ENCODE assay signal across 24 mouse cellular contexts in genomic region chr8:120208113-120208512, GRCm38 (mm10). TPM values are rescaled to one million over a fixed set of nuclear protein-coding genes. Genes with fewer than 3 reads are reported as not detected.
A peak's percentile ranks its signal among the peaks of the same experiment; 100 is the strongest.
DNase-seq lines count a peak whose midpoint lies in the region; ATAC-seq and TF ChIP-seq lines count a peak whose summit lies in the region.
"Had no signal": no experiment of that assay in that cellular context is flagged by ENCODE, and none has a peak within 500 bp of the region (broad histone marks: within the 10 kb centered on the region; RNA-seq: fewer than 3 reads in every experiment).

No protein-coding gene starts in this region.

- H3K27me3 ChIP-seq in hindbrain, embryonic 13.5 days = 0 out of 2 replicates have a peak, but pooled peaks cover 11% of the 10 kb centered on the region
- no peaks in the 10 kb centered on the region for H3K27me3 ChIP-seq in hindbrain, embryonic 11.5 days (ENCODE audit: control insufficient read depth, insufficient read depth, low read length)
- 0 out of 2 replicates have a peak, but pooled peaks cover 5% of the 10 kb centered on the region for H3K27me3 ChIP-seq in E14TG2a.4 (ENCODE audit: insufficient read depth, low read length)
- H3K27me3 ChIP-seq in embryonic facial prominence, embryonic 14.5 days (replicated peaks; ENCODE audit: control insufficient read depth, insufficient read depth, low read length) = no peaks in the 10 kb centered on the region
- H3K27me3 ChIP-seq: forebrain, embryonic 13.5 days; hindbrain, embryonic 15.5 days; limb, embryonic 12.5 days; midbrain, embryonic 12.5 days had no signal

- H3K4me3 ChIP-seq in hindbrain, embryonic 13.5 days = no peak overlapping the region
- no peak overlapping the region for H3K4me3 ChIP-seq in hindbrain, embryonic 11.5 days (ENCODE audit: low read depth, low read length)
- H3K4me3 ChIP-seq in E14TG2a.4 (replicated peaks; ENCODE audit: low read length) = peak overlapping the region; percentile 37; the same call in 1 of the 2 replicates
- no peak overlapping the region for H3K4me3 ChIP-seq in embryonic facial prominence, embryonic 14.5 days (ENCODE audit: low read depth, low read length)
- H3K4me3 ChIP-seq: forebrain, embryonic 13.5 days; hindbrain, embryonic 15.5 days; limb, embryonic 12.5 days; liver, embryonic 15.5 days; midbrain, embryonic 12.5 days had no signal

- ATAC-seq in hindbrain, embryonic 13.5 days (ENCODE audit: low FRiP score) = no peak
- no peak for ATAC-seq in hindbrain, embryonic 11.5 days (ENCODE audit: low FRiP score)
- ATAC-seq in embryonic facial prominence, embryonic 14.5 days (ENCODE audit: low read depth) = no peak
- ATAC-seq: forebrain, embryonic 13.5 days had no signal

- WGBS in hindbrain, embryonic 13.5 days = 64% methylated on average over 11 of the region's 11 CpGs
- 70% methylated on average over 11 of the region's 11 CpGs for WGBS in hindbrain, embryonic 11.5 days
- WGBS in embryonic facial prominence, embryonic 14.5 days = 65% methylated on average over 11 of the region's 11 CpGs

- no peak overlapping the region for H3K9ac ChIP-seq in hindbrain, embryonic 13.5 days
- no peak overlapping the region for H3K9ac ChIP-seq in hindbrain, embryonic 11.5 days (ENCODE audit: low read depth, low read length)
- 0 out of 2 replicates have a peak overlapping the region, but pooled peaks have one; percentile 1 for H3K9ac ChIP-seq in embryonic facial prominence, embryonic 14.5 days (ENCODE audit: low read depth, low read length)
- H3K9ac ChIP-seq: forebrain, embryonic 13.5 days; hindbrain, embryonic 15.5 days; limb, embryonic 12.5 days; liver, embryonic 15.5 days; lung, embryonic 14.5 days; midbrain, embryonic 12.5 days had no signal

- no peak for DNase-seq in hindbrain, embryonic 11.5 days (ENCODE audit: low spot score)
- peak; percentile 47 for DNase-seq in ZHBTc4 (ENCODE audit: low read depth, low spot score)
- DNase-seq in embryonic facial prominence, embryonic 14.5 days (ENCODE audit: low spot score) = no peak
- DNase-seq in adrenal gland, postnatal 36 days = no peak
- DNase-seq in cerebellum, postnatal 36 days = no peak
- DNase-seq: adrenal gland, adult 8-10 months; cerebellum, adult 8-10 months; cerebellum, postnatal 25 days; gastrocnemius, postnatal 10 days; heart, postnatal 14 days; kidney, adult 8-10 months; lung, embryonic 14.5 days had no signal

- no peaks in the 10 kb centered on the region for H3K36me3 ChIP-seq in hindbrain, embryonic 13.5 days
- no peaks in the 10 kb centered on the region for H3K36me3 ChIP-seq in hindbrain, embryonic 11.5 days (ENCODE audit: control insufficient read depth, insufficient read depth, low read length)
- no peaks in the 10 kb centered on the region for H3K36me3 ChIP-seq in E14TG2a.4 (ENCODE audit: insufficient read depth, low read length)
- H3K36me3 ChIP-seq in embryonic facial prominence, embryonic 14.5 days (ENCODE audit: control insufficient read depth, insufficient read depth, low read length) = no peaks in the 10 kb centered on the region
- H3K36me3 ChIP-seq: hindbrain, embryonic 15.5 days; limb, embryonic 12.5 days; liver, embryonic 15.5 days; midbrain, embryonic 12.5 days had no signal

- 0 out of 2 replicates have a peak overlapping the region, but pooled peaks have one; percentile 9 for H3K27ac ChIP-seq in hindbrain, embryonic 13.5 days
- H3K27ac ChIP-seq in hindbrain, embryonic 11.5 days (ENCODE audit: low read depth, low read length) = no peak overlapping the region
- H3K27ac ChIP-seq in embryonic facial prominence, embryonic 14.5 days (replicated peaks; ENCODE audit: low read depth, low read length) = no peak overlapping the region
- H3K27ac ChIP-seq: forebrain, embryonic 13.5 days; hindbrain, embryonic 15.5 days; kidney, postnatal 0 days; limb, embryonic 12.5 days; liver, embryonic 15.5 days; midbrain, embryonic 12.5 days had no signal

- H3K4me1 ChIP-seq in hindbrain, embryonic 13.5 days (replicated peaks) = peaks cover 25% of the 10 kb centered on the region
- peaks cover 4% of the 10 kb centered on the region for H3K4me1 ChIP-seq in hindbrain, embryonic 11.5 days (replicated peaks; ENCODE audit: control insufficient read depth, insufficient read depth, low read length)
- H3K4me1 ChIP-seq in E14TG2a.4 (replicated peaks; ENCODE audit: low read depth, low read length) = peaks cover 17% of the 10 kb centered on the region; the same call in 1 of the 2 replicates
- peaks cover 13% of the 10 kb centered on the region for H3K4me1 ChIP-seq in embryonic facial prominence, embryonic 14.5 days (ENCODE audit: control insufficient read depth, insufficient read depth, low read length)
- H3K4me1 ChIP-seq: liver, embryonic 15.5 days had no signal

- no peaks in the 10 kb centered on the region for H3K9me3 ChIP-seq in hindbrain, embryonic 13.5 days
- H3K9me3 ChIP-seq in hindbrain, embryonic 11.5 days (ENCODE audit: control insufficient read depth, low read length) = no peaks in the 10 kb centered on the region
- no peaks in the 10 kb centered on the region for H3K9me3 ChIP-seq in E14TG2a.4 (ENCODE audit: low read length)
- no peaks in the 10 kb centered on the region for H3K9me3 ChIP-seq in embryonic facial prominence, embryonic 14.5 days (ENCODE audit: control insufficient read depth, low read length)
- H3K9me3 ChIP-seq: forebrain, embryonic 13.5 days; hindbrain, embryonic 15.5 days; limb, embryonic 12.5 days; liver, embryonic 15.5 days; midbrain, embryonic 12.5 days had no signal

- TF ChIP-seq CTCF in E14TG2a.4 (conservative IDR thresholded peaks at IDR 0.05; ENCODE audit: low read length) = no peak

- H3K4me2 ChIP-seq in hindbrain, embryonic 13.5 days = no peak overlapping the region
- no peak overlapping the region for H3K4me2 ChIP-seq in hindbrain, embryonic 11.5 days (replicated peaks; ENCODE audit: low read depth, low read length)
- H3K4me2 ChIP-seq in embryonic facial prominence, embryonic 14.5 days (ENCODE audit: low read depth, low read length) = no peak overlapping the region
- H3K4me2 ChIP-seq: forebrain, embryonic 13.5 days; hindbrain, embryonic 15.5 days; limb, embryonic 12.5 days; liver, embryonic 15.5 days; lung, embryonic 14.5 days; midbrain, embryonic 12.5 days had no signal

RNA-seq across cellular contexts. Expression of gene Gse1, which starts 20.1 kb away (rescaled TPM):
- 21.3 and 22.1 TPM in 2 replicates for polyA plus RNA-seq in hindbrain, embryonic 13.5 days (2015; fragmentation: Nextera tagmentation; extraction: Ambion mirVana)
- 16.5 and 17.8 TPM in 2 replicates for polyA plus RNA-seq in hindbrain, embryonic 11.5 days (2014; fragmentation: Nextera tagmentation; extraction: Ambion mirVana)
- polyA plus RNA-seq in embryonic facial prominence, embryonic 14.5 days (2014; fragmentation: Nextera tagmentation; extraction: Ambion mirVana) = 8.7 and 11.3 TPM in 2 replicates
- 10 to 100 TPM; 25.9 to 30.2 TPM for total RNA-seq in adrenal gland, postnatal 36 days (2021)

RNA-seq across cellular contexts. Expression of gene Fam92b, which starts 30.8 kb away (rescaled TPM):
- 2.2 and 2.6 TPM in 2 replicates for polyA plus RNA-seq in hindbrain, embryonic 13.5 days (2015; fragmentation: Nextera tagmentation; extraction: Ambion mirVana)
- polyA plus RNA-seq in hindbrain, embryonic 11.5 days (2014; fragmentation: Nextera tagmentation; extraction: Ambion mirVana) = 2.1 and 2.7 TPM in 2 replicates
- polyA plus RNA-seq in embryonic facial prominence, embryonic 14.5 days (2014; fragmentation: Nextera tagmentation; extraction: Ambion mirVana) = 2.4 and 3.5 TPM in 2 replicates
- total RNA-seq in adrenal gland, postnatal 36 days (2021) = 1 to 10 TPM in 1 of 2 experiments, under 1 TPM in 1; 0.53 to 1.2 TPM
- total RNA-seq: gastrocnemius, postnatal 10 days; heart, adult 8-10 months; heart, postnatal 14 days; liver, adult 2 months; megakaryocyte, adult 5-6 weeks had no signal
- polyA plus RNA-seq: heart, embryonic 14.5 days; kidney, postnatal 0 days; limb, embryonic 12.5 days; liver, adult 2 months; liver, embryonic 15.5 days; lung, embryonic 14.5 days had no signal
